Mouse (Mus musculus) thymus, adult 2 months (tissue): ENCODE data around the gene Myl9. TPM values are rescaled to one million over a fixed set of nuclear protein-coding genes. Genes with fewer than 3 reads are reported as not detected.

Source experiments
- polyA plus RNA-seq: library from polyadenylated mRNA; depleted of rRNA; stranded (reverse); fragments of >200 nt; gene quantifications from 2 replicates; pipeline ENCODE4 v1.2.3, GENCODE M21; 2012; rRNA removed

Myl9 gene
- polyA plus RNA-seq, 1 experiment, result 32.3 TPM

Other genes with a start within 250 kb of the Myl9 start
- gene Aar2, start 227.8 kb upstream of the Myl9 start, polyA plus RNA-seq, result 32.6 and 32.7 TPM in 2 replicates
- 93.5 and 98.2 TPM in 2 replicates for gene Dlgap4, start 161.7 kb upstream of the Myl9 start, polyA plus RNA-seq
- 28.7 and 37.2 TPM in 2 replicates for gene Tgif2, start 64.6 kb downstream of the Myl9 start, polyA plus RNA-seq
- gene 4930518I15Rik, start 82.5 kb downstream of the Myl9 start, polyA plus RNA-seq, result 2.3 and 2.8 TPM in 2 replicates
- gene Rab5if, start 87.7 kb downstream of the Myl9 start, polyA plus RNA-seq, result 113 and 160 TPM in 2 replicates
- gene Sla2, start 111.8 kb downstream of the Myl9 start, polyA plus RNA-seq, result 115 and 120 TPM in 2 replicates
- gene Ndrg3, start 216.6 kb downstream of the Myl9 start, polyA plus RNA-seq, result 171 and 197 TPM in 2 replicates
- 11.9 and 12.3 TPM in 2 replicates for gene Dsn1, start 231.7 kb downstream of the Myl9 start, polyA plus RNA-seq